Mouse (Mus musculus) skeletal muscle tissue, postnatal 0 days (tissue): ENCODE data around the gene Spry1. TPM values are rescaled to one million over a fixed set of nuclear protein-coding genes. Genes with fewer than 3 reads are reported as not detected.

Experiments
- polyA plus RNA-seq: library from polyadenylated mRNA; unstranded; fragments of >200 nt; fragmentation: Nextera tagmentation; extraction: Ambion mirVana; gene quantifications from 2 replicates; pipeline ENCODE4 v1.2.1, GENCODE M21; 2015

The Spry1 gene
- polyA plus RNA-seq = 13.3 and 16.7 TPM in 2 replicates

DNA sequence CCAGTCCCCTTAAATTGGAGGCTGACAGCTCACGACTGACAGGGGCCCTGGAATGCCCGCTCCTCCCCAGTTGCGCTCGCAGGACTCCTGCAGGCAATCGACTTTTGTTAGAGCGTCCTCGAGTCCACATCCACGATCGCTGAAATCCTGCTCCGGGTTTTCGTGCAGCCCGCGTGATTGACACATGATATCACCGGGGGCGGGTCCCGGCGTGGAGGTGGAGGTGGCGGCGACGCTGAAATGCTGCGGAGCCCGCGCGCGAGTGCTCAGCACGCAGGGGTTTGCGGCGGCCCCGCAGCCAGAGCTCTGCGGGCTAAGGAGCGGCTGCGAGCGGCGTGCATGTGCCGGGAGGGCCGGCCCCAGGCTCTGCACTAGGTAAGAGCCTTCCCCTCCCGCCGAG, at the start of gene Spry1:
TSS of gene Spry1 (plus strand) at position 258 of the 400 bp plus-strand sequence.

Other genes starting within 250 kb of the Spry1 start
- 14.9 and 18.6 TPM in 2 replicates for gene Spata5, start 220.1 kb upstream of the Spry1 start, polyA plus RNA-seq
- 25.4 and 28.3 TPM in 2 replicates for gene Nudt6, start 219.7 kb upstream of the Spry1 start, polyA plus RNA-seq
- gene Gm5148, start 84.5 kb downstream of the Spry1 start, polyA plus RNA-seq = 1.9 and 2.3 TPM in 2 replicates